Mouse (Mus musculus) erythroblast, adult 5-6 weeks (primary cell): ENCODE measurements at regions not wholly inside any gene's neighbourhood (a gene's known extent, or its start where the extent isn't known, plus 50 kb on each side); places are given as distances from the start of the nearest gene placed in this dataset.

Experiments
- ATAC-seq: replicated peaks from 2 replicates; pipeline ENCODE4 v1.8.0; 2016; ENCODE audit warnings: moderate number of reproducible peaks, mild to moderate bottlenecking, moderate TSS enrichment, inconsistent platforms; ENCODE audit not compliant: poor library complexity, low FRiP score, severe bottlenecking

GRCm38 (mm10) chrX:4136135-4136534 lies 60.2 kb upstream of the Btbd35f28 start:
- peak; percentile 94 for ATAC-seq
